In the genomic region with DNA sequence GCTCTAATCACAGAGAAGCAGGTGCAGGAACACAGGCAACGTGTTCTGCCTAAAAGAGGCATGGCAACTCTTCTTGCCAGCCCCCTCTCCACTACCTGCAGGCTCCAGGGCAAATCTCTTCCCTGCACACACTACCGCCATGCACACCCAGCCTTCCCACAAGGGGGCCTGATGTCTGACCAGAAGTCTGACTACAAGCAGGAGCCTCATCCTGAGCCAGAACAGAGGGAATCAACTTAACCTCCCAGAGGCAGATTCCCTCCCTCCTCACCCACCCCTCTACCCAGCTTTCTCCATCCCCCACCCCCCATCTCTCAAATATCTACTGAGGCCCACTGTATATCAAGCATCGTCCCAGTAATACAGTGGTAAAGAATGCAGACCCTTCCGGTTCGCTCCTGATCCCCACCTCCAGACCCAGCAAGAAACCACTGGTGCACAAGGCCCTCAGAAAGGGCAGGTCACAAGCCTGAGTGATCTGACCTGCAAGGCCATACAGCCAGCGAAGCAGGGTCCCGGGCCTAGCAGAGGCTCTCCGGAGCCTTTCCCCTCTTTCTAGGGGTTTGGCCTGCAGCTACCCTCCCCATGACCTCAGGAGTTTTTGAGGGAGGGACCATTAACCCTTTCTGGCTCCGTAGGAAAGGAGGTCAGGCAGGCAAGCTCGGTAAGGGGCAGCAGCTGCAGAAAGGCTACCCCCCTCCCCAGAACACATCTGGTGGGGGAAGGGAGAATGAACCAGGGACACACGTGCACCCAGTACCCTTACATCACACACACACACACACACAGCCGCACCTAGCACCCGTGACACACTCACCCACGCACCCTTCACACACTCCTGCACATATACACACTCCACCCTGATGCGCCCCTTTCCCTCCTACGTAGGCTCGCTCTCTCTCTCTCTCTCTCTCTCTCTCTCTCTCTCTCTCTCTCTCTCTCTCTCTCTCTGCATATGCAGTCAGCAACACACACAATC, we compare ENCODE assay signal across 7 mouse cellular contexts. TPM values are rescaled to one million over a fixed set of nuclear protein-coding genes. Genes with fewer than 3 reads are reported as not detected.
DNase-seq lines count a peak whose midpoint lies in the region; ATAC-seq and TF ChIP-seq lines count a peak whose summit lies in the region.

No protein-coding gene starts in this region.

- no peaks in the 10 kb centered on the region for H3K9me3 ChIP-seq in lung, postnatal 0 days (ENCODE audit: low read length)
- no peaks in the 10 kb centered on the region for H3K9me3 ChIP-seq in embryonic facial prominence, embryonic 15.5 days (replicated peaks)
- no peaks in the 10 kb centered on the region for H3K9me3 ChIP-seq in intestine, postnatal 0 days (ENCODE audit: control insufficient read depth)

- H3K4me1 ChIP-seq in lung, postnatal 0 days (ENCODE audit: insufficient read depth, low read depth, low read length), result no peaks in the 10 kb centered on the region
- peaks cover 12% of the 10 kb centered on the region for H3K4me1 ChIP-seq in embryonic facial prominence, embryonic 15.5 days
- H3K4me1 ChIP-seq in intestine, postnatal 0 days (replicated peaks; ENCODE audit: control insufficient read depth, insufficient read depth, low read length), result no peaks in the 10 kb centered on the region

- no peak overlapping the region for H3K27ac ChIP-seq in lung, postnatal 0 days (ENCODE audit: low read length)
- H3K27ac ChIP-seq in embryonic facial prominence, embryonic 15.5 days (replicated peaks), result no peak overlapping the region
- H3K27ac ChIP-seq in intestine, postnatal 0 days (ENCODE audit: low read depth, low read length), result no peak overlapping the region

- peak overlapping the region; percentile 95 for H3K4me2 ChIP-seq in lung, postnatal 0 days (replicated peaks; ENCODE audit: low read depth, low read length)
- peak overlapping the region; percentile 96 for H3K4me2 ChIP-seq in embryonic facial prominence, embryonic 15.5 days (replicated peaks)
- peak overlapping the region; percentile 98 for H3K4me2 ChIP-seq in intestine, postnatal 0 days (replicated peaks; ENCODE audit: low read depth)

- no peak for TF ChIP-seq EP300 in lung, postnatal 0 days (IDR thresholded peaks at IDR 0.05)

- no peaks in the 10 kb centered on the region for H3K36me3 ChIP-seq in lung, postnatal 0 days (ENCODE audit: insufficient read depth, low read length)
- H3K36me3 ChIP-seq in embryonic facial prominence, embryonic 15.5 days, result no peaks in the 10 kb centered on the region
- no peaks in the 10 kb centered on the region for H3K36me3 ChIP-seq in intestine, postnatal 0 days (ENCODE audit: control insufficient read depth, insufficient read depth)

- peak; percentile 40 for TF ChIP-seq CTCF in lung, postnatal 0 days (IDR thresholded peaks at IDR 0.05)
- TF ChIP-seq CTCF in intestine, postnatal 0 days (IDR thresholded peaks at IDR 0.05; ENCODE audit: low read depth), result peak; percentile 25; the same call in 1 of the 2 replicates

- no peak; the same call in 1 of the 2 replicates for ATAC-seq in lung, postnatal 0 days
- ATAC-seq in embryonic facial prominence, embryonic 15.5 days (ENCODE audit: insufficient number of reproducible peaks, low FRiP score, low TSS enrichment, low read depth), result peak; percentile 22; the same call in 1 of the 2 replicates
- no peak for ATAC-seq in intestine, postnatal 0 days

- H3K27me3 ChIP-seq in lung, postnatal 0 days (replicated peaks; ENCODE audit: insufficient read depth, low read length), result 0 out of 2 replicates have a peak, but pooled peaks cover 15% of the 10 kb centered on the region
- peaks cover 45% of the 10 kb centered on the region for H3K27me3 ChIP-seq in embryonic facial prominence, embryonic 15.5 days
- peaks cover 48% of the 10 kb centered on the region for H3K27me3 ChIP-seq in intestine, postnatal 0 days (replicated peaks; ENCODE audit: control insufficient read depth, insufficient read depth, low read length)

- peak overlapping the region; percentile 51; the same call in 1 of the 2 replicates for H3K4me3 ChIP-seq in lung, postnatal 0 days (ENCODE audit: low read depth, low read length)
- peak overlapping the region; percentile 61 for H3K4me3 ChIP-seq in embryonic facial prominence, embryonic 15.5 days (replicated peaks)
- peak overlapping the region; percentile 52 for H3K4me3 ChIP-seq in intestine, postnatal 0 days (ENCODE audit: low read depth, low read length)

- WGBS in lung, postnatal 0 days, result 27% methylated on average over 17 of the region's 17 CpGs
- whole genome bisulfite sequencing in embryonic facial prominence, embryonic 15.5 days, result 22% methylated on average over 17 of the region's 17 CpGs
- WGBS in intestine, postnatal 0 days, result 47% methylated on average over 16 of the region's 17 CpGs

- DNase-seq in lung, postnatal 0 days (ENCODE audit: low spot score), result no peak
- DNase-seq in lung, adult 18-20 months, result no peak
- DNase-seq in retina, postnatal 1 day, result peak; percentile 56
- no peak for DNase-seq in thymus, postnatal 14 days
- no peak for DNase-seq in adrenal gland, adult 2 months

- no peak overlapping the region for H3K9ac ChIP-seq in lung, postnatal 0 days (replicated peaks; ENCODE audit: low read depth)
- H3K9ac ChIP-seq in embryonic facial prominence, embryonic 15.5 days, result no peak overlapping the region
- no peak overlapping the region for H3K9ac ChIP-seq in intestine, postnatal 0 days (ENCODE audit: low read depth, low read length)

RNA-seq across cellular contexts. Expression of a gene that starts 1.2 kb away (rescaled TPM):
- 2.0 and 2.5 TPM in 2 replicates for polyA plus RNA-seq in lung, postnatal 0 days (2015; fragmentation: Nextera tagmentation; extraction: Ambion mirVana)
- polyA plus RNA-seq in embryonic facial prominence, embryonic 15.5 days (2015; fragmentation: Nextera tagmentation; extraction: Ambion mirVana), result 0.59 and 0.79 TPM in 2 replicates
- 0.23 and 0.29 TPM in 2 replicates for polyA plus RNA-seq in intestine, postnatal 0 days (2015; fragmentation: Nextera tagmentation; extraction: Ambion mirVana)
- 1 to 10 TPM; 2.2 to 5.0 TPM for total RNA-seq in adrenal gland, adult 2 months (2021)
- 6.1 and 8.8 TPM in 2 replicates for polyA plus RNA-seq in adrenal gland, adult 2 months (2012; rRNA removed)

RNA-seq across cellular contexts. Expression of a gene that starts 13.4 kb away (rescaled TPM):
- polyA plus RNA-seq in lung, postnatal 0 days (2015; fragmentation: Nextera tagmentation; extraction: Ambion mirVana), result 16.9 and 19.1 TPM in 2 replicates
- polyA plus RNA-seq in embryonic facial prominence, embryonic 15.5 days (2015; fragmentation: Nextera tagmentation; extraction: Ambion mirVana), result 33.1 and 35.8 TPM in 2 replicates
- polyA plus RNA-seq in intestine, postnatal 0 days (2015; fragmentation: Nextera tagmentation; extraction: Ambion mirVana), result 9.8 and 12.2 TPM in 2 replicates
- 10 to 100 TPM; 25.9 to 33.6 TPM for total RNA-seq in adrenal gland, adult 2 months (2021)
- 2.3 and 2.4 TPM in 2 replicates for polyA plus RNA-seq in adrenal gland, adult 2 months (2012; rRNA removed)

RNA-seq across cellular contexts. Expression of a gene that starts 38.0 kb away (rescaled TPM):
- 93.8 and 106 TPM in 2 replicates for polyA plus RNA-seq in lung, postnatal 0 days (2015; fragmentation: Nextera tagmentation; extraction: Ambion mirVana)
- polyA plus RNA-seq in embryonic facial prominence, embryonic 15.5 days (2015; fragmentation: Nextera tagmentation; extraction: Ambion mirVana), result 51.0 and 60.5 TPM in 2 replicates
- polyA plus RNA-seq in intestine, postnatal 0 days (2015; fragmentation: Nextera tagmentation; extraction: Ambion mirVana), result 10.6 and 11.7 TPM in 2 replicates
- total RNA-seq in adrenal gland, adult 2 months (2021), result 10 to 100 TPM; 58.3 to 86.4 TPM
- 94.4 and 102 TPM in 2 replicates for polyA plus RNA-seq in adrenal gland, adult 2 months (2012; rRNA removed)
